Mouse (Mus musculus) heart, postnatal 14 days (tissue): Measurements from ENCODE around the gene Pik3ip1. TPM values are rescaled to one million over a fixed set of nuclear protein-coding genes. Genes with fewer than 3 reads are reported as not detected.

Source experiments
- total RNA-seq, 2 experiments: library from RNA; stranded (reverse); gene quantifications; 2 replicates each; pipeline ENCODE4 v1.2.3; 2021

Gene Pik3ip1
- total RNA-seq, 2 experiments from 2014 or later, result 34.0 to 39.8 TPM

Other genes starting within 250 kb of the Pik3ip1 start
- gene Sfi1, start 136.9 kb upstream of the Pik3ip1 start, total RNA-seq, result 10 to 100 TPM; 22.6 to 24.0 TPM
- 10 to 100 TPM; 41.5 to 43.0 TPM for gene Eif4enif1, start 128.0 kb upstream of the Pik3ip1 start, total RNA-seq
- gene Drg1, start 64.0 kb upstream of the Pik3ip1 start, total RNA-seq, result 10 to 100 TPM; 58.5 to 63.1 TPM
- 10 to 100 TPM; 26.6 to 30.4 TPM for gene Patz1, start 41.5 kb upstream of the Pik3ip1 start, total RNA-seq
- 10 to 100 TPM; 21.6 to 24.9 TPM for gene Limk2, start 78.8 kb downstream of the Pik3ip1 start, total RNA-seq
- gene Rnf185, start 122.0 kb downstream of the Pik3ip1 start, total RNA-seq, result 10 to 100 TPM; 22.6 to 23.0 TPM
- under 1 TPM; 0.10 to 0.22 TPM for gene Pla2g3, start 157.9 kb downstream of the Pik3ip1 start, total RNA-seq
- gene Inpp5j, start 174.4 kb downstream of the Pik3ip1 start, total RNA-seq, result 10 to 100 TPM; 18.9 to 21.7 TPM
- 10 to 100 TPM; 42.1 to 44.0 TPM for gene Selenom, start 184.3 kb downstream of the Pik3ip1 start, total RNA-seq
- gene Smtn, start 210.2 kb downstream of the Pik3ip1 start, total RNA-seq, result 100 to 1,000 TPM; 196 to 205 TPM